Mouse (Mus musculus) stomach, postnatal 0 days (tissue): Measurements from ENCODE around the gene Mkrn2. TPM values are rescaled to one million over a fixed set of nuclear protein-coding genes. Genes with fewer than 3 reads are reported as not detected.

ENCODE experiments used
- ATAC-seq: fragments of 200-750 bp; cut with Nextera tagmentation; 2 replicates; pipeline ENCODE4 v1.8.0; 2017; ENCODE audit not compliant: low FRiP score, low TSS enrichment
- DNase-seq: peaks from one replicate; pipeline ENCODE4 v3.0.0-alpha.2; 2016; ENCODE audit warnings: low spot score
- H3K27ac ChIP-seq: fragments of 300-500 bp; sonication (generic); replicated peaks from 2 replicates; pipeline ENCODE4 v1.5.1; 2014; ENCODE audit warnings: mild to moderate bottlenecking, control low read depth
- H3K27me3 ChIP-seq: fragments of 300-500 bp; sonication (generic); 2 replicates; pipeline ENCODE4 v1.6.1; 2014; ENCODE audit warnings: low read length; ENCODE audit not compliant: control insufficient read depth, insufficient read depth
- H3K36me3 ChIP-seq: fragments of 300-500 bp; sonication (generic); 2 replicates; pipeline ENCODE4 v1.6.1; 2014; ENCODE audit warnings: low read length, mixed read lengths; ENCODE audit not compliant: control insufficient read depth, insufficient read depth
- H3K4me1 ChIP-seq: fragments of 300-500 bp; sonication (generic); replicated peaks from 2 replicates; pipeline ENCODE4 v1.6.1; 2014; ENCODE audit warnings: antibody characterized with exemption; ENCODE audit not compliant: control insufficient read depth, insufficient read depth
- H3K4me2 ChIP-seq: fragments of 300-500 bp; sonication (generic); replicated peaks from 2 replicates; pipeline ENCODE4 v1.6.1; 2014; ENCODE audit warnings: low read depth, mild to moderate bottlenecking, control low read depth, moderate library complexity
- H3K4me3 ChIP-seq: fragments of 300-500 bp; sonication (generic); 2 replicates; pipeline ENCODE4 v1.5.1; 2014; ENCODE audit warnings: low read depth, low read length, control low read depth
- H3K9ac ChIP-seq: fragments of 300-500 bp; sonication (generic); 2 replicates; pipeline ENCODE4 v1.6.1; 2014; ENCODE audit warnings: mild to moderate bottlenecking, low read length, control low read depth, mixed read lengths
- H3K9me3 ChIP-seq: fragments of 300-500 bp; sonication (generic); 2 replicates; pipeline ENCODE4 v1.6.1; 2016; ENCODE audit warnings: low read length; ENCODE audit not compliant: control insufficient read depth
- CTCF ChIP-seq: IDR thresholded peaks from 2 replicates; pipeline ENCODE4 v1.5.1; 2016; ENCODE audit warnings: antibody characterized with exemption, low read depth, mild to moderate bottlenecking, moderate library complexity
- EP300 ChIP-seq: optimal IDR thresholded peaks from 2 replicates; pipeline ENCODE3; 2016; ENCODE audit warnings: antibody characterized with exemption
- WGBS: fragments of 180-500 bp; shearing (Covaris S2); extraction: QIAGEN DNeasy Blood & Tissue Kit; methylation state at CpG from one replicate; pipeline ENCODE4 v1.1.7; 2014; 5-methylcytosine and 5-hydroxymethylcytosine counted together
- polyA plus RNA-seq: library from polyadenylated mRNA; unstranded; fragments of >200 nt; fragmentation: Nextera tagmentation; extraction: Ambion mirVana; gene quantifications from 2 replicates; pipeline ENCODE4 v1.2.1, GENCODE M21; 2015

Mkrn2 gene
- polyA plus RNA-seq, 1 experiment from 2014 or later: 19.4 TPM

- Histone ChIP-seq H3K4me2 (no peak overlapping the region), H3K4me1 (0 out of 2 replicates have a peak, but pooled peaks cover 5% of the 10 kb centered on the region), H3K9ac (no peak overlapping the region), H3K9me3 (no peaks in the 10 kb centered on the region), H3K4me3 (no peak overlapping the region), H3K36me3 (no peaks in the 10 kb centered on the region), H3K27ac (no peak overlapping the region), H3K27me3 (no peaks in the 10 kb centered on the region)
- WGBS: 58% methylated on average over 1 of the region's 2 CpGs
- no peak for ATAC-seq
- no peak for DNase-seq
- TF ChIP-seq CTCF: no peak
- no peak for TF ChIP-seq EP300
Measured at GRCm38 (mm10) chr6:115653939-115654338, 52.2 kb downstream of the Mkrn2 start.

GRCm38 (mm10) chr6:115658802-115659201 lies 57.1 kb downstream of the Mkrn2 start:
- H3K36me3 ChIP-seq: no peaks in the 10 kb centered on the region
- no peak overlapping the region for H3K27ac ChIP-seq
- no peak overlapping the region for H3K4me3 ChIP-seq
- H3K9ac ChIP-seq: no peak overlapping the region
- H3K9me3 ChIP-seq: no peaks in the 10 kb centered on the region
- no peak for TF ChIP-seq EP300
- no peak for TF ChIP-seq CTCF
- DNase-seq (no peak), ATAC-seq (no peak)
- no peaks in the 10 kb centered on the region for H3K27me3 ChIP-seq
- no peaks in the 10 kb centered on the region for H3K4me1 ChIP-seq
- H3K4me2 ChIP-seq: no peak overlapping the region

- DNase-seq: no peak
- TF ChIP-seq EP300: no peak
- TF ChIP-seq CTCF: no peak
- Histone ChIP-seq H3K36me3 (no peaks in the 10 kb centered on the region), H3K9me3 (no peaks in the 10 kb centered on the region), H3K4me3 (no peak overlapping the region), H3K4me2 (no peak overlapping the region), H3K4me1 (no peaks in the 10 kb centered on the region), H3K9ac (no peak overlapping the region), H3K27me3 (no peaks in the 10 kb centered on the region), H3K27ac (no peak overlapping the region)
- WGBS: 74% methylated on average over 3 of the region's 3 CpGs
- ATAC-seq: no peak
Measured at GRCm38 (mm10) chr6:115664268-115664667, 62.6 kb downstream of the Mkrn2 start.

- DNase-seq: peak; percentile 57
- no peak for TF ChIP-seq EP300
- TF ChIP-seq CTCF: no peak
- no peak overlapping the region for H3K4me2 ChIP-seq
Measured at GRCm38 (mm10) chr6:115666641-115667040, 64.9 kb downstream of the Mkrn2 start.

More at GRCm38 (mm10) chr6:115666641-115667040, 64.9 kb downstream of the Mkrn2 start:
- H3K27me3 ChIP-seq: no peaks in the 10 kb centered on the region
- no peak overlapping the region for H3K4me3 ChIP-seq
- no peaks in the 10 kb centered on the region for H3K4me1 ChIP-seq
- no peak overlapping the region for H3K9ac ChIP-seq
- 58% methylated on average over 4 of the region's 4 CpGs for WGBS
- no peak overlapping the region for H3K27ac ChIP-seq
- no peaks in the 10 kb centered on the region for H3K9me3 ChIP-seq
- peak; percentile 96 for ATAC-seq
- H3K36me3 ChIP-seq: no peaks in the 10 kb centered on the region

Other genes with a start within 250 kb of the Mkrn2 start
- 44.4 and 47.8 TPM in 2 replicates for gene Pparg, start 241.0 kb upstream of the Mkrn2 start, polyA plus RNA-seq
- 10.0 and 11.1 TPM in 2 replicates for gene Tsen2, start 57.2 kb upstream of the Mkrn2 start, polyA plus RNA-seq
- gene Mkrn2os, start 9.3 kb upstream of the Mkrn2 start, polyA plus RNA-seq: 27.4 and 30.5 TPM in 2 replicates
- gene Raf1, start 74.7 kb downstream of the Mkrn2 start, polyA plus RNA-seq: 67.1 and 70.8 TPM in 2 replicates
- gene Tmem40, start 160.5 kb downstream of the Mkrn2 start, polyA plus RNA-seq: 90.6 and 100.0 TPM in 2 replicates
- 3.2 and 3.5 TPM in 2 replicates for gene Cand2, start 172.6 kb downstream of the Mkrn2 start, polyA plus RNA-seq
- 2,380 and 2,431 TPM in 2 replicates for gene Rpl32, start 206.8 kb downstream of the Mkrn2 start, polyA plus RNA-seq
- gene Efcab12, start 236.5 kb downstream of the Mkrn2 start, polyA plus RNA-seq: 0.17 and 0.29 TPM in 2 replicates